Mouse (Mus musculus): ENCODE data around the gene Dmbx1.

- TF ChIP-seq USF1 (IDR thresholded peaks at IDR 0.05; ENCODE audit: low read depth, low read length): no peak
- TF ChIP-seq POLR2A (IDR thresholded peaks at IDR 0.05; ENCODE audit: control insufficient read depth in 1 of 2, insufficient read depth in 1 of 2, low read depth in 1 of 2, low read length in 2 of 2, poor library complexity in 1 of 2): no peak
- no peak for TF ChIP-seq GABPA (IDR thresholded peaks at IDR 0.05; ENCODE audit: low read depth, low read length)
- no peak for TF ChIP-seq RAD21 (IDR thresholded peaks at IDR 0.05; ENCODE audit: low read depth, low read length)
- no peak for TF ChIP-seq GATA1 (IDR thresholded peaks at IDR 0.05; ENCODE audit: low read depth, low read length)
- no peak for TF ChIP-seq MEF2A (IDR thresholded peaks at IDR 0.05; ENCODE audit: extremely low read depth, insufficient replicate concordance, low read depth, low read length, poor library complexity, severe bottlenecking)
Observed at GRCm38 (mm10) chr4:115882195-115882594, 57.5 kb downstream of the Dmbx1 start.
